Mouse (Mus musculus) myocyte (in vitro differentiated cells): ENCODE data around the gene Shf.

Source experiments
- CEBPB ChIP-seq: IDR thresholded peaks from 2 replicates; pipeline ENCODE4 v1.6.1; 2011; ENCODE audit warnings: mild to moderate bottlenecking, moderate library complexity; ENCODE audit not compliant: poor library complexity, insufficient read depth, severe bottlenecking
- E2F4 ChIP-seq: IDR thresholded peaks from one replicate; pipeline ENCODE4 v1.6.1; 2011; ENCODE audit warnings: mild to moderate bottlenecking, control low read depth, moderate library complexity; ENCODE audit not compliant: insufficient read depth
- MYOD1 ChIP-seq, 3 experiments: IDR thresholded peaks; one replicate each; pipeline ENCODE4 v1.6.1; 2011; ENCODE audit warnings: control low read depth in 2 of 3, low read depth in 2 of 3, mild to moderate bottlenecking in 2 of 3, moderate library complexity in 1 of 3; ENCODE audit not compliant: insufficient read length in 2 of 3, control insufficient read depth in 1 of 3
- POLR2A ChIP-seq: IDR thresholded peaks from one replicate; pipeline ENCODE4 v1.6.1; 2011; ENCODE audit warnings: low read depth, mild to moderate bottlenecking, control low read depth, moderate library complexity; ENCODE audit not compliant: insufficient read length
- POLR2AphosphoS2 ChIP-seq: IDR thresholded peaks from one replicate; pipeline ENCODE4 v1.6.1; 2011; ENCODE audit warnings: low read depth, control low read depth; ENCODE audit not compliant: insufficient read length
- TCF12 ChIP-seq: IDR thresholded peaks from one replicate; pipeline ENCODE4 v1.6.1; 2011; ENCODE audit warnings: mild to moderate bottlenecking, control low read depth; ENCODE audit not compliant: poor library complexity, insufficient read depth, severe bottlenecking
- TCF3 ChIP-seq: IDR thresholded peaks from one replicate; pipeline ENCODE4 v1.6.1; 2011; ENCODE audit warnings: low read depth, control low read depth; ENCODE audit not compliant: insufficient read length

- TF ChIP-seq E2F4 (no peak), POLR2A (no peak), CEBPB (no peak), POLR2AphosphoS2 (no peak), TCF12 (no peak), TCF3 (no peak), MYOD1 (IDR thresholded peaks at IDR 0.05; ENCODE audit: control insufficient read depth in 1 of 3, insufficient read length in 2 of 3, low read depth in 2 of 3) (no peak)
Observed at GRCm38 (mm10) chr2:122372541-122372940, 3.6 kb upstream of the Shf start.
